Mouse (Mus musculus) heart, adult 2 months (tissue): ENCODE results near the gene Cilp.

Source experiments
- CTCF ChIP-seq: fragments of 200-600 bp; IDR thresholded peaks from 2 replicates; pipeline ENCODE4 v1.8.1; 2022; ENCODE audit warnings: antibody characterized with exemption, mild to moderate bottlenecking, moderate library complexity
- POLR2A ChIP-seq: fragments of 200-500 bp; IDR thresholded peaks from 2 replicates; pipeline ENCODE4 v1.6.1; 2011; ENCODE audit warnings: mild to moderate bottlenecking, low read depth, low read length, control low read depth; ENCODE audit not compliant: insufficient read depth

GRCm38 (mm10) chr9:65297056-65297455, 32.1 kb downstream of the Cilp start:
- TF ChIP-seq CTCF (no peak), POLR2A (no peak)
